In the genomic region with DNA sequence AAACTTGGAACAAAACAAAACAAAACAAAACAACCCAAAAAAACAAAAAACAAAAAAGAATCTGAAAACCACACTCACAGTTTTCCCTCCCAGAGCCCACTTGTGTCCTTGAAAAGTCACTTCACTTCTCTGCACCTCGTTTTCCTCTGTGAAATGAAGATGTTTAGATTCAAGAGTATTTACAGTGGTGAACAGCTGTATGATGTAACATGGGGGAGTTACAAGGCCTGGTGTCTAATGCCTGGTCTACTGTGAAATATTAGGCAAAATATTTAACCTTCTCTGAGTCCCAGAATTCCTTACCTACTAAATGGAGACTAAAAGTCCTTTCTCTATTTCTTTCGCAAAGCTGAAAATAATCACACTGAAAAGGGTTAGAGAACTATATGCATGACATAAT, we compare ENCODE assay signal across 33 mouse cellular contexts.
"Had no signal": no experiment of that assay in that cellular context is flagged by ENCODE, and none has a peak within 500 bp of the region (broad histone marks: within the 10 kb centered on the region; RNA-seq: fewer than 3 reads in every experiment).

No protein-coding gene starts in this region.

- DNase-seq: left cerebral cortex, postnatal 4 days; liver; liver, embryonic 13.5 days; liver, postnatal 0 days; lung, adult 18-20 months; lung, adult 2 months; lung, embryonic 14.5 days; lung, postnatal 10 days; lung, postnatal 14 days; lung, postnatal 36 days; lung, postnatal 4 days; midbrain, embryonic 14.5 days had no signal

- H3K9ac ChIP-seq: limb, embryonic 12.5 days; limb, embryonic 13.5 days; limb, embryonic 15.5 days; liver, embryonic 12.5 days; liver, embryonic 13.5 days; liver, embryonic 14.5 days; liver, embryonic 15.5 days; liver, postnatal 0 days; lung, embryonic 14.5 days; lung, embryonic 15.5 days; midbrain, embryonic 12.5 days; midbrain, embryonic 13.5 days; midbrain, embryonic 15.5 days; neural tube, embryonic 12.5 days; neural tube, embryonic 13.5 days had no signal

- H3K4me3 ChIP-seq: limb, embryonic 10.5 days; limb, embryonic 12.5 days; limb, embryonic 13.5 days; limb, embryonic 15.5 days; liver, embryonic 12.5 days; liver, embryonic 13.5 days; liver, embryonic 15.5 days; lung, embryonic 15.5 days; megakaryocyte, embryonic 14.5 days; midbrain, embryonic 10.5 days; midbrain, embryonic 12.5 days; midbrain, embryonic 13.5 days; midbrain, embryonic 15.5 days; myocyte; neural tube, embryonic 12.5 days; neural tube, embryonic 13.5 days had no signal

- H3K9me3 ChIP-seq: limb, embryonic 10.5 days; limb, embryonic 12.5 days; limb, embryonic 13.5 days; limb, embryonic 15.5 days; liver, embryonic 12.5 days; liver, embryonic 13.5 days; liver, embryonic 15.5 days; lung, embryonic 15.5 days; midbrain, embryonic 10.5 days; midbrain, embryonic 12.5 days; midbrain, embryonic 13.5 days; midbrain, embryonic 15.5 days; neural tube, embryonic 12.5 days; neural tube, embryonic 13.5 days had no signal

- ATAC-seq: liver, embryonic 12.5 days; liver, postnatal 0 days; lung, postnatal 0 days; midbrain, embryonic 13.5 days; midbrain, embryonic 15.5 days; midbrain, embryonic 16.5 days had no signal

- H3K36me3 ChIP-seq: limb, embryonic 10.5 days; limb, embryonic 12.5 days; limb, embryonic 13.5 days; limb, embryonic 15.5 days; liver, embryonic 12.5 days; liver, embryonic 13.5 days; liver, embryonic 15.5 days; lung, embryonic 15.5 days; midbrain, embryonic 10.5 days; midbrain, embryonic 12.5 days; midbrain, embryonic 13.5 days; midbrain, embryonic 15.5 days; neural tube, embryonic 12.5 days; neural tube, embryonic 13.5 days had no signal

- H3K4me1 ChIP-seq: limb, embryonic 10.5 days; limb, embryonic 12.5 days; limb, embryonic 13.5 days; limb, embryonic 15.5 days; liver, embryonic 12.5 days; liver, embryonic 13.5 days; liver, embryonic 15.5 days; lung, embryonic 15.5 days; megakaryocyte, embryonic 14.5 days; midbrain, embryonic 10.5 days; midbrain, embryonic 12.5 days; midbrain, embryonic 13.5 days; midbrain, embryonic 15.5 days; neural tube, embryonic 12.5 days; neural tube, embryonic 13.5 days had no signal

- H3K27me3 ChIP-seq: limb, embryonic 12.5 days; limb, embryonic 13.5 days; limb, embryonic 15.5 days; liver, embryonic 12.5 days; liver, embryonic 13.5 days; liver, embryonic 15.5 days; lung, embryonic 15.5 days; megakaryocyte, embryonic 14.5 days; midbrain, embryonic 12.5 days; midbrain, embryonic 13.5 days; midbrain, embryonic 15.5 days; neural tube, embryonic 12.5 days; neural tube, embryonic 13.5 days had no signal

- H3K27ac ChIP-seq: limb, embryonic 10.5 days; limb, embryonic 12.5 days; limb, embryonic 13.5 days; limb, embryonic 15.5 days; liver, embryonic 12.5 days; liver, embryonic 13.5 days; liver, embryonic 14.5 days; liver, embryonic 15.5 days; lung, embryonic 15.5 days; macrophage; midbrain, embryonic 10.5 days; midbrain, embryonic 12.5 days; midbrain, embryonic 13.5 days; midbrain, embryonic 15.5 days; neural tube, embryonic 12.5 days; neural tube, embryonic 13.5 days had no signal

- H3K4me2 ChIP-seq: limb, embryonic 12.5 days; limb, embryonic 13.5 days; limb, embryonic 15.5 days; liver, embryonic 11.5 days; liver, embryonic 12.5 days; liver, embryonic 13.5 days; liver, embryonic 15.5 days; lung, embryonic 14.5 days; lung, embryonic 15.5 days; midbrain, embryonic 11.5 days; midbrain, embryonic 12.5 days; midbrain, embryonic 13.5 days; midbrain, embryonic 15.5 days; neural tube, embryonic 12.5 days; neural tube, embryonic 13.5 days had no signal
